Mouse (Mus musculus) megakaryocyte, embryonic 14.5 days (primary cell): ENCODE data around the gene Chic1.

ENCODE experiments used
- FLI1 ChIP-seq: IDR thresholded peaks from 2 replicates; pipeline ENCODE4 v1.6.1; 2012; ENCODE audit warnings: low read length, inconsistent platforms, mixed read lengths
- GATA1 ChIP-seq: IDR thresholded peaks from 3 replicates; pipeline ENCODE4 v1.6.1; 2012; ENCODE audit warnings: mixed read lengths, low read length, inconsistent platforms, borderline replicate concordance

GRCm38 (mm10) chrX:103443755-103444154, 87.5 kb downstream of the Chic1 start:
- TF ChIP-seq GATA1 (no peak), FLI1 (no peak)
